Mouse (Mus musculus) embryonic facial prominence, embryonic 13.5 days (tissue): Measurements from ENCODE around the gene Ulk4. TPM values are rescaled to one million over a fixed set of nuclear protein-coding genes. Genes with fewer than 3 reads are reported as not detected.

Experiments
- ATAC-seq: fragments of 200-750 bp; cut with Nextera tagmentation; 2 replicates; pipeline ENCODE4 v1.8.0; 2017; ENCODE audit warnings: low read depth; ENCODE audit not compliant: insufficient number of reproducible peaks, insufficient read depth, low FRiP score, low TSS enrichment
- H3K27ac ChIP-seq: fragments of 300-500 bp; sonication (generic); 2 replicates; pipeline ENCODE4 v1.5.1; 2015; ENCODE audit warnings: moderate library complexity, mild to moderate bottlenecking, inconsistent platforms
- H3K27me3 ChIP-seq: fragments of 300-500 bp; sonication (generic); 2 replicates; pipeline ENCODE4 v1.6.1; 2015; ENCODE audit warnings: mild to moderate bottlenecking, inconsistent platforms
- H3K36me3 ChIP-seq: fragments of 300-500 bp; sonication (generic); 2 replicates; pipeline ENCODE4 v1.6.1; 2015; ENCODE audit warnings: mild to moderate bottlenecking, inconsistent platforms
- H3K4me1 ChIP-seq: fragments of 300-500 bp; sonication (generic); 2 replicates; pipeline ENCODE4 v1.6.1; 2015; ENCODE audit warnings: inconsistent platforms
- H3K4me2 ChIP-seq: fragments of 300-500 bp; sonication (generic); 2 replicates; pipeline ENCODE4 v1.6.1; 2015; ENCODE audit warnings: moderate library complexity, mild to moderate bottlenecking, inconsistent platforms
- H3K4me3 ChIP-seq: fragments of 300-500 bp; sonication (generic); 2 replicates; pipeline ENCODE4 v1.5.1; 2015; ENCODE audit warnings: mild to moderate bottlenecking, inconsistent platforms
- H3K9ac ChIP-seq: fragments of 300-500 bp; sonication (generic); 2 replicates; pipeline ENCODE4 v1.6.1; 2015; ENCODE audit warnings: mild to moderate bottlenecking, inconsistent platforms
- H3K9me3 ChIP-seq: fragments of 300-500 bp; sonication (generic); 2 replicates; pipeline ENCODE4 v1.6.1; 2016; ENCODE audit warnings: inconsistent platforms
- WGBS: fragments of 180-500 bp; shearing (Covaris S2); methylation state at CpG from one replicate; pipeline ENCODE4 v1.1.7; 2015; ENCODE audit warnings: mixed read lengths; 5-methylcytosine and 5-hydroxymethylcytosine counted together
- polyA plus RNA-seq: library from polyadenylated mRNA; unstranded; fragments of >200 nt; fragmentation: Nextera tagmentation; extraction: Ambion mirVana; gene quantifications from 2 replicates; pipeline ENCODE4 v1.2.1, GENCODE M21; 2015

The Ulk4 gene
- polyA plus RNA-seq, 1 experiment from 2014 or later: 213 TPM

- Histone ChIP-seq H3K27me3 (no peaks in the 10 kb centered on the region), H3K9me3 (no peaks in the 10 kb centered on the region), H3K4me1 (no peaks in the 10 kb centered on the region), H3K36me3 (no peaks in the 10 kb centered on the region), H3K4me2 (no peak overlapping the region), H3K4me3 (no peak overlapping the region), H3K9ac (no peak overlapping the region), H3K27ac (no peak overlapping the region)
- 74% methylated on average over 2 of the region's 2 CpGs for WGBS
- no peak for ATAC-seq
Measured at GRCm38 (mm10) chr9:121129533-121129932, 147.5 kb downstream of the Ulk4 start.

GRCm38 (mm10) chr9:121128934-121129333 is 148.1 kb downstream of the Ulk4 start:
- H3K9ac ChIP-seq: no peak overlapping the region
- WGBS: 89% methylated on average over 8 of the region's 8 CpGs
- H3K4me2 ChIP-seq: no peak overlapping the region
- H3K4me3 ChIP-seq: no peak overlapping the region
- no peaks in the 10 kb centered on the region for H3K36me3 ChIP-seq
- H3K27ac ChIP-seq: no peak overlapping the region
- H3K9me3 ChIP-seq: no peaks in the 10 kb centered on the region
- no peak for ATAC-seq
- no peaks in the 10 kb centered on the region for H3K4me1 ChIP-seq
- H3K27me3 ChIP-seq: no peaks in the 10 kb centered on the region

GRCm38 (mm10) chr9:121127025-121127424 is 150.0 kb downstream of the Ulk4 start:
- Histone ChIP-seq H3K9me3 (no peaks in the 10 kb centered on the region), H3K4me3 (no peak overlapping the region), H3K27me3 (no peaks in the 10 kb centered on the region), H3K27ac (no peak overlapping the region), H3K4me1 (peaks cover 2% of the 10 kb centered on the region; the same call in 1 of the 2 replicates), H3K9ac (no peak overlapping the region), H3K36me3 (no peaks in the 10 kb centered on the region), H3K4me2 (no peak overlapping the region)
- 66% methylated on average over 2 of the region's 2 CpGs for WGBS
- ATAC-seq: no peak

GRCm38 (mm10) chr9:121124705-121125104 is 152.3 kb downstream of the Ulk4 start:
- H3K36me3 ChIP-seq: no peaks in the 10 kb centered on the region
- no peaks in the 10 kb centered on the region for H3K27me3 ChIP-seq
- H3K9ac ChIP-seq: no peak overlapping the region
- no peaks in the 10 kb centered on the region for H3K9me3 ChIP-seq
- WGBS: 84% methylated on average over 8 of the region's 8 CpGs
- no peak for ATAC-seq
- no peak overlapping the region for H3K27ac ChIP-seq
- peaks cover 5% of the 10 kb centered on the region; the same call in 1 of the 2 replicates for H3K4me1 ChIP-seq
- H3K4me2 ChIP-seq: no peak overlapping the region
- H3K4me3 ChIP-seq: no peak overlapping the region

- Histone ChIP-seq H3K27ac (no peak overlapping the region), H3K4me2 (no peak overlapping the region), H3K36me3 (no peaks in the 10 kb centered on the region), H3K27me3 (no peaks in the 10 kb centered on the region), H3K4me1 (peaks cover 5% of the 10 kb centered on the region; the same call in 1 of the 2 replicates), H3K4me3 (no peak overlapping the region), H3K9ac (no peak overlapping the region), H3K9me3 (no peaks in the 10 kb centered on the region)
- 49% methylated on average over 5 of the region's 5 CpGs for WGBS
- ATAC-seq: no peak
Measured at GRCm38 (mm10) chr9:121122039-121122438, 155.0 kb downstream of the Ulk4 start.

GRCm38 (mm10) chr9:121117936-121118335 is 159.1 kb downstream of the Ulk4 start:
- Histone ChIP-seq H3K4me2 (no peak overlapping the region), H3K27ac (no peak overlapping the region), H3K36me3 (no peaks in the 10 kb centered on the region), H3K9me3 (no peaks in the 10 kb centered on the region), H3K27me3 (no peaks in the 10 kb centered on the region), H3K4me3 (no peak overlapping the region), H3K4me1 (peaks cover 9% of the 10 kb centered on the region; the same call in 1 of the 2 replicates), H3K9ac (no peak overlapping the region)
- no peak for ATAC-seq
- 77% methylated on average over 4 of the region's 4 CpGs for WGBS

- no peak for ATAC-seq
- Histone ChIP-seq H3K27me3 (no peaks in the 10 kb centered on the region), H3K9me3 (no peaks in the 10 kb centered on the region), H3K36me3 (no peaks in the 10 kb centered on the region), H3K4me3 (no peak overlapping the region), H3K27ac (no peak overlapping the region), H3K4me1 (peaks cover 19% of the 10 kb centered on the region), H3K9ac (no peak overlapping the region), H3K4me2 (no peak overlapping the region)
- whole genome bisulfite sequencing: 63% methylated on average over 1 of the region's 1 CpGs
Measured at GRCm38 (mm10) chr9:121112131-121112530, 164.9 kb downstream of the Ulk4 start.

GRCm38 (mm10) chr9:121108110-121108509 is 168.9 kb downstream of the Ulk4 start:
- 14% methylated on average over 10 of the region's 10 CpGs for WGBS
- no peak overlapping the region for H3K27ac ChIP-seq
- H3K9me3 ChIP-seq: no peaks in the 10 kb centered on the region
- no peaks in the 10 kb centered on the region for H3K27me3 ChIP-seq
- no peak overlapping the region for H3K9ac ChIP-seq
- peak overlapping the region; percentile 18; the same call in 1 of the 2 replicates for H3K4me2 ChIP-seq
- H3K36me3 ChIP-seq: no peaks in the 10 kb centered on the region
- peaks cover 18% of the 10 kb centered on the region for H3K4me1 ChIP-seq
- no peak overlapping the region for H3K4me3 ChIP-seq
- ATAC-seq: 0 out of 2 replicates have a peak, but pooled peaks have one; percentile 56

GRCm38 (mm10) chr9:121107643-121108042 is 169.4 kb downstream of the Ulk4 start:
- Histone ChIP-seq H3K9me3 (no peaks in the 10 kb centered on the region), H3K27ac (no peak overlapping the region), H3K36me3 (no peaks in the 10 kb centered on the region), H3K27me3 (no peaks in the 10 kb centered on the region), H3K4me3 (no peak overlapping the region), H3K9ac (no peak overlapping the region), H3K4me2 (no peak overlapping the region), H3K4me1 (peaks cover 18% of the 10 kb centered on the region)
- ATAC-seq: no peak
- WGBS: 55% methylated on average over 5 of the region's 5 CpGs

GRCm38 (mm10) chr9:121107101-121107500 is 169.9 kb downstream of the Ulk4 start:
- WGBS: 31% methylated on average over 11 of the region's 11 CpGs
- ATAC-seq: no peak

GRCm38 (mm10) chr9:121101516-121101915 is 175.5 kb downstream of the Ulk4 start:
- no peaks in the 10 kb centered on the region for H3K4me1 ChIP-seq
- no peak overlapping the region for H3K4me2 ChIP-seq
- H3K9ac ChIP-seq: no peak overlapping the region
- 77% methylated on average over 10 of the region's 10 CpGs for WGBS
- H3K27ac ChIP-seq: no peak overlapping the region
- H3K9me3 ChIP-seq: no peaks in the 10 kb centered on the region
- no peaks in the 10 kb centered on the region for H3K36me3 ChIP-seq
- no peaks in the 10 kb centered on the region for H3K27me3 ChIP-seq
- H3K4me3 ChIP-seq: no peak overlapping the region
- no peak for ATAC-seq

More at GRCm38 (mm10) chr9:121107101-121107500, 169.9 kb downstream of the Ulk4 start:
- Histone ChIP-seq H3K9ac (no peak overlapping the region), H3K4me1 (peaks cover 18% of the 10 kb centered on the region), H3K9me3 (no peaks in the 10 kb centered on the region), H3K36me3 (no peaks in the 10 kb centered on the region), H3K4me3 (no peak overlapping the region), H3K27me3 (no peaks in the 10 kb centered on the region), H3K4me2 (no peak overlapping the region), H3K27ac (no peak overlapping the region)

- whole genome bisulfite sequencing: 85% methylated on average over 10 of the region's 10 CpGs
Measured at GRCm38 (mm10) chr9:121099453-121099852, 177.5 kb downstream of the Ulk4 start.

More at GRCm38 (mm10) chr9:121099453-121099852, 177.5 kb downstream of the Ulk4 start:
- no peak overlapping the region for H3K4me3 ChIP-seq
- no peak for ATAC-seq
- no peaks in the 10 kb centered on the region for H3K4me1 ChIP-seq
- H3K4me2 ChIP-seq: no peak overlapping the region
- no peaks in the 10 kb centered on the region for H3K27me3 ChIP-seq
- H3K9ac ChIP-seq: no peak overlapping the region
- H3K36me3 ChIP-seq: no peaks in the 10 kb centered on the region
- no peaks in the 10 kb centered on the region for H3K9me3 ChIP-seq
- no peak overlapping the region for H3K27ac ChIP-seq
